Mouse (Mus musculus): Measurements from ENCODE around the gene Lyrm7. TPM values are rescaled to one million over a fixed set of nuclear protein-coding genes. Genes with fewer than 3 reads are reported as not detected.

The Lyrm7 gene
- total RNA-seq, 2 experiments from 2014 or later, result 34.6 to 47.1 TPM

DNA sequence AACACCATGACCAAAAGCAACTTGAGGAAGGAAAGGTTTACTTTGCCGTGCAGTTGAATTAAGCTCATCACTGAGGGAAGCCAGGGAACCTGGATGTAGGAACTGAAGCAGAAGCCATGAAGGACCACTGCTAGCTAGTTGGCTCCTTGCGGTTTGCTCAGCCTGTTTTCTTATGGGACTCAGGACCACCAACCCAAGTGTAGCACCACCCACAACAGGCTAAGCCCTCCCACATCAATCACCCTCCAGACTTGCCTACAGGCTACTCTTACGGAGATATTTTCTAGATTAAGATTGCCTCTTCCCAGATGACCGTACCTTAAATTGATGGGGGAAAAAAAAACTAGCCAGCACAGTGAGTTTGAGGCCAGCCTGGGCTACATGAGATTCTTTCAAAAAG is 48.4 kb downstream of the Lyrm7 start:
- DNase-seq (ENCODE audit: low spot score), result no peak
- intact Hi-C loops (cut with DNase I), result no loop called here

DNA sequence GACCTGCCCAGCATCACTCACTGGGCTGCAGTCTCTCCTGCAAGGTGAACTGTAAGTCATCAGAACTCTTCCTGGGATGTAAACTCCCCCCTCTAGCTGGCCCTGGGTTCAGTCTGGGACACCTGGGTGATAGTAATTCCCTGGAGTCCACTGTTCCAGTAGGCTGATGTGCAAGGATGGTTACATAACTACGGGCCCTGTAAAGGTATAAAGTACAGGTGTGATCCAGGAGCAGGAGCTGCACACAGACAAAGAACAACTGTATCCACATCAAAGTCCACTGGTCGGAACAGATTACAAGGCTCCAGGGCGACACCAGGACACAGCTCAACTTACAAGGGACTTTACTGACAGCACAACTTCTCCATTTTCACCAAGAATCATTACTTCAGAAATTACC is 49.7 kb downstream of the Lyrm7 start:
- DNase-seq (ENCODE audit: low spot score), result no peak
- intact Hi-C loops (cut with DNase I), result no loop called here

DNA sequence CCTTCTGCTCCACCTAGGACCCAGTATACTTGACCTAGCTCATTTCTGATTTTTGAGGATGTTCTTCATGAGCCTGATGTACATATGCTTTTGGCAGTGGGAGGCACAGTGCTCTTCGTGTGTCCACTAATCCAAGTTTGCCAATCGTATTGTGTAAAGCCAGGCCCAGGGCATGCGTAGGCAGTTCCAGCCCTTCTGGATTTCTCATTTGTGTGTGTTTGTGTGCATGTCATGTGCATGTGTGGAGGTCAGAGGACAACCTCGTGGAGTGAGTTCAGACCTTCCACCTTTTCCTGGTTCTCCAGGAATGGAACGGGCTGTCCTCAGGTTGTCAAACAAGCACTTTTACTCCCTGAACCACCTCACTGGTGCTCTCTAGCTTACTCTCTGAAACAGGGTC is 51.1 kb downstream of the Lyrm7 start:
- DNase-seq (ENCODE audit: low spot score), result no peak
- intact Hi-C loops (cut with DNase I), result loop anchor here (5.0 kb wide), 1 partner anchor 33 kb away; no protein-coding TSS in a partner anchor

DNA sequence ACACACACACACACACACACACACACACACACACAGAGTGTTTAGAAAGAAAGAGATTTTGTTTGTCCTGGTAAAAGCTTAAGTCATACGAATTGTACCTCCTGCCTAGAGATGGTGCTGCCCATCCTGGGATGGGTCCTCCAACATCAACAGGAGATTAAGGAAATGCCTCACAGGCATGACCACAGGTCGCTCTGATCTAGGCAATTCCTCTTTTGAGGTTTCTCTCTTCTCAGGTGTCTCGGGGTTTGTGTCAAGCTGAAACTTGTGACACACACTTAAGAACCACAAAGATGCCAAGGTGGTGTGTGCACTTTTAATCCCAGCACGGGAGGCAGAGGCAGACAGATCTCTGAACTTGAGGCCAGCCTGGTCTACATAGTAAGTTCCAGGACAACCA is 52.5 kb downstream of the Lyrm7 start:
- DNase-seq (ENCODE audit: low spot score), result no peak
- intact Hi-C loops (cut with DNase I), result loop anchor here (5.0 kb wide), 1 partner anchor 34 kb away; no protein-coding TSS in a partner anchor

GRCm38 (mm10) chr11:54807669-54808068 is 53.0 kb downstream of the Lyrm7 start:
- DNase-seq (ENCODE audit: low spot score), result no peak
- intact Hi-C loops (cut with DNase I), result loop anchor here (5.0 kb wide), 1 partner anchor 35 kb away; no protein-coding TSS in a partner anchor

DNA sequence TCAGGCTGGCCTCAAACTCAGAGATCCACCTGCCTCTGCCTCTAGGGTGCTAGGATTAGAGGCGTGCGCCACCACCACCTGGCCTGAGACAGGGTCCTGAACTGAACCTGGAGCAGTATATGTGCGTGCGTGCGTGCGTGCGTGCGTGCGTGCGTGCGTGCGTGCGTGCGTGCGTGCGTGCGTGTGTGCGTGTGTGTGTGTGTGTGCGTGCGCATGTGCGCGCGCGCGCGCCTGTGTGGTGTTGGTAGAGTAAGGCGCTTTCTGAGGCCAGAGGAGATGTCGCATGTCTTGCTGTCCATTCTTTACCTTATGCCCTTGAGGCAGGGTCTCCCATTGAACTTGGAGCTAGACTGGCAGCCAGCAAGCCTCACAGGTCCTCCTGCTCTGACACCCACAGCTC is 53.8 kb downstream of the Lyrm7 start:
- DNase-seq (ENCODE audit: low spot score), result no peak
- intact Hi-C loops (cut with DNase I), result loop anchor here (5.0 kb wide), 1 partner anchor 35 kb away; no protein-coding TSS in a partner anchor

GRCm38 (mm10) chr11:54805196-54805595 is 55.5 kb downstream of the Lyrm7 start:
- peak; percentile 63 for DNase-seq (ENCODE audit: low spot score)
- intact Hi-C loops (cut with DNase I), result loop anchor here (5.0 kb wide), 1 partner anchor 37 kb away; no protein-coding TSS in a partner anchor

DNA sequence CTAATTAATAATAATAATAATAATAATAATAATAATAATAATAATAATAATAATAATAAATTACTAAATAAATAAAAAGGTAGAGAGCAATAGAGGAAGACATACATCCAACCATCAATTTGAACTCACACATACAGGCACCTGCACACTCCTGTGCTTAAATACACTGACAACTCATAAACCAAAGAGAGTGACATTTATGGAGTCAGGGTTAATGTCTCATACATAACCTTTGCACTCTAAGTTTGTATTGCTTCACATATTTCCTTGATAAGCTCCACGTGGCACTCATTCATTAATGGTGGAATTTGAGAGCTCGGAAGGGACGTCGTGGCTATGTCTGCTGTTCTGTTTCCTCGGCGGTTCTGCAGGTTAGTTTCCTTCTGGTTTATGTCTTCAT is 58.1 kb downstream of the Lyrm7 start:
- no peak for DNase-seq (ENCODE audit: low spot score)

DNA sequence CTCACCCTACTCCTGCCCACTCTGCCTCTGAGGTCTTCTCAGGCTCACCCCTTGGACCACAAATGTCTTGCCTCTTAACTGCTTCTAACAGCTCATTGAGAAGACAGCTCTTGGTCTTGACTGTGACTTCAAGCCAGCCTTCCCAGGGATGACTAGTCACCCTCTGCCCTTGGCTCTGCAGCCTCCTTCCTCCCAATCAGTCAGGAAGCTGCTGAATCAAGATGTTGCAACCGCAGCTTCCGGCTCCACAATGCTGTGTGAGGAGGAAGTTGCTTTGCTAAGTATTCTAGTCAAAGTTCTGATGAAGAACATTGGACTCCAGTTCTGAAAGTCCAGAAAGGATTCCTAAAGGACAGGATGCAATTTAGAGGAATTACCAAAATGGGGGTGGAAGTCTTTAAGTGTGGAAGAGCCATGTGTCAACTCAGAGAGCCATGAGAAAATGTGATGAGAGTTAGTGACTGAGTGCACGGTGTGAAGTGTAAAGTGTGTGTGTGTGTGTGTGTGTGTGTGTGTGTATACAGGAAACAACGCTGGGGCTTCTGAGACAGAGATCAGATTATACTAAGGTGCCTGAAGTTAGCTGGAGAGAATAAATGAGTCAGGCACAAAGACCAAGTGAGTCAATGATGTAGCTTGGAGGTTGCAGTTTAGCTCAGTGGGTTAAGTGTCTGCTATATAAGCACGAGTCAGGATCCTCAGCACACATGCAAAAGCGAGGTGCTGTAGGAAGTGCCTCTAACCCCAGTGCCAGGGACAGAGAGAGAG is 58.7 kb downstream of the Lyrm7 start:
- peak; percentile 45 for DNase-seq (ENCODE audit: low spot score)
- intact Hi-C loops (cut with DNase I), result loop anchor here (5.0 kb wide), 1 partner anchor 50 kb away; no protein-coding TSS in a partner anchor

More for the DNA sequence above, 58.1 kb downstream of the Lyrm7 start:
- intact Hi-C loops (cut with DNase I), result loop anchor here (5.0 kb wide), 1 partner anchor 50 kb away; no protein-coding TSS in a partner anchor

DNA sequence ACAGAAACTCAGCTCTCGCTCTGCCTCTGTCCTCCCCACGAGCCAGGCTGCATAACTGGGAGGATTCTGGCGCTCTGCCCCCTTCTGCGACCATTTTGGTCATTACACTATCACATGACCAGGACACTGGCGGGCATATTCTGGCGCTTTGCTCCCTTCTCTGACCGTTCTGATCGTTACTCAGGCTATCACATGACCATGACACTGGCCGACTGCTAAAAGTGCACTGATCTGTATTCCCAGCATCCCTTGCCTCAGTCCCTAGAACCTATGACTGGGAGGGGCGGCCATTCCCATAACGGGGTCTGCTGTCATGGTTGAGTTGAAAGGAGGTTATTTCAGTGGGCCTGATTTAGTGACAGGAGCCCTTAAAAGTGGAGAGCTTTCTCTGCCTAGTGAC is 64.2 kb downstream of the Lyrm7 start:
- no peak for DNase-seq (ENCODE audit: low spot score)
- intact Hi-C loops (cut with DNase I), result no loop called here

- intact Hi-C loops (cut with DNase I), result no loop called here
- DNase-seq (ENCODE audit: low spot score), result no peak
These were observed 66.0 kb downstream of the Lyrm7 start for GRCm38 (mm10) chr11:54794678-54795077.

- DNase-seq (ENCODE audit: low spot score), result no peak
- intact Hi-C loops (cut with DNase I), result no loop called here
These were observed 67.5 kb downstream of the Lyrm7 start for GRCm38 (mm10) chr11:54793173-54793572.

DNA sequence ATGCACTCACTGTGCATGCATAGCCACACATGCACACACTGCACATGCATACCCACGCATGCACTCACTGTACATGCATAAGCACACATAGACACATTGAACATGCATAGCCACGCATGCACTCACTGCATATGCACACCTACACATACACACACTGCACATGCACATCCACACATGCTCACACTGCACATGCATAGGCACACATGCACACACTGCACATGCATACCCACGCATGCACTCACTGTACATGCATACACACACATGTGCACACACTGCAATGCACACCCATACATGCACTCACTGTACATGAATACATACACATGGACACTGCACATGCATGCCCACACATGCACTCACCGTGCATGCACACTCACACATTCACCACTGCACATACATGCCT is 69.3 kb downstream of the Lyrm7 start:
- no peak for DNase-seq (ENCODE audit: low spot score)
- intact Hi-C loops (cut with DNase I), result no loop called here

GRCm38 (mm10) chr11:54787488-54788474 is 72.9 kb downstream of the Lyrm7 start, which contains the start of gene Cdc42se2:
Gene Cdc42se2 (minus strand): TSS chr11:54787675.
- DNase-seq (ENCODE audit: low spot score), result peak; percentile 93
- intact Hi-C loops (cut with DNase I), result loop anchor here (2.0 to 5.0 kb wide), 2 partner anchors 75 to 80 kb away; no protein-coding TSS in a partner anchor

GRCm38 (mm10) chr11:54786858-54787487 is 73.7 kb downstream of the Lyrm7 start:
- intact Hi-C loops (cut with DNase I), result loop anchor here (2.0 to 5.0 kb wide), 2 partner anchors 76 to 80 kb away; no protein-coding TSS in a partner anchor
- DNase-seq (ENCODE audit: low spot score), result peak; percentile 32

- no peak for DNase-seq (ENCODE audit: low spot score)
- intact Hi-C loops (cut with DNase I), result loop anchor here (5.0 kb wide), 1 partner anchor 78 kb away; no protein-coding TSS in a partner anchor
These were observed 75.2 kb downstream of the Lyrm7 start for GRCm38 (mm10) chr11:54785566-54785965.

DNA sequence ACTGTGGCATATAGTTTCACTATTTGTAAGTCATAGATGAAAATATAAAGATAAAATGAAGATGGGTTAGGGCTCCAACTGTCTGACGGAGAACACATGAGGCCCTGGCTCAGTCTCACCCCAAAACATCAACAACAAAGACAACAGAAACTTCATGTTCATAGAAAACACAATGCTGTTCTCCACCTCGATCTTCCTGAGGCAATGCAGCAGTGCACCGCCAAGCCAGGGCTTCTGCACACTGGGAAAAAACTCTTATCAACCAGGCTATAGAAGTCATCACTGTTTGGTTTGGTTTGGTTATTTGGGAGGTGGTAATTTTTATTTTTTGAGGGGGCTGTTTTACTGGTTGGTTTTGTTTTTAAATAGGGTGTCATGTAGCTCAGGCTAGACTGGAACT is 76.3 kb downstream of the Lyrm7 start:
- intact Hi-C loops (cut with DNase I), result no loop called here
- DNase-seq (ENCODE audit: low spot score), result no peak

DNA sequence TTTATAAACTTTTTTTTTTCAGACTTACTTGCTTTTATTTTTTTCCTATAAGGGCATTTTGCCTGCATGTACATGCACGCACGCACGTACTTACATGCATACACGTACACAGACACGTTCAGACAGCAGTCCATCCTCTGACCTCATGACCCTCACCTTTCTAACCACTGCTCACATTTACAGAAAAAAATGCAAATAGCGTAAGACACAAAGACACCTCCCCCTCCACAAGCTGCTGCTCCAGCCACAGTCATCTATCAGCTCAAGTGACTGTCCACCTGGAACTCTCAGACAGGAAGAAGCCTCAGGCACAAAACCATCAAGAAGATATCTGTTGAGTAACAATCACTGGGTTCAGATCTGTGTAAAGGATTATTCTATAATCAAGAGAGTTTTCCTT is 78.5 kb downstream of the Lyrm7 start:
- DNase-seq (ENCODE audit: low spot score), result no peak
- intact Hi-C loops (cut with DNase I), result no loop called here

DNA sequence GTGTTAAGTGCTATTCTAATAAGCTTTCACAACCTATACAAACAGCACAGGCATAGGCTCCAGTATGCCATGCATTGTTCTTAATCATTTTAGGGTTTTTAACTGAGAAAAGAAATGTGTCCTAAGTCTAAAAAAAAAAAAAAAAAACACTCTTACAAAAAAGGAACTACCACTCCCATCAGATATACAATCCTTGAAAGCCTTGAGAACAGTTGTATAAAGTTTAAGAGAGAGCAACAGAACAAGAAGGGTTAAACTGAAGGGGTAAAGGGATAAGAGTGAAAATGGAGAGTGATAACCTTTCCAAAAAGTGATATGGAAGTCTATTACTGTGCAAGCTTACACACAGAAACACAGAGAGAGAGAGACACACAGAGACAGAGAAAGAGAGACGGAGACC is 80.8 kb downstream of the Lyrm7 start:
- intact Hi-C loops (cut with DNase I), result no loop called here
- no peak for DNase-seq (ENCODE audit: low spot score)
